Mouse (Mus musculus) thymus, postnatal 36 days (tissue): ENCODE results near the gene Rfx8.
"Not testable (repeated sequence)": the region's sequence is repeated elsewhere in the genome, so short reads cannot be mapped to it uniquely, and the experiment has no call there.

Experiments used
- DNase-seq, 2 experiments: peaks; one replicate each; pipeline ENCODE4 v3.0.0; 2022; ENCODE audit warnings: mixed read lengths in 2 of 2

The Rfx8 gene

DNA sequence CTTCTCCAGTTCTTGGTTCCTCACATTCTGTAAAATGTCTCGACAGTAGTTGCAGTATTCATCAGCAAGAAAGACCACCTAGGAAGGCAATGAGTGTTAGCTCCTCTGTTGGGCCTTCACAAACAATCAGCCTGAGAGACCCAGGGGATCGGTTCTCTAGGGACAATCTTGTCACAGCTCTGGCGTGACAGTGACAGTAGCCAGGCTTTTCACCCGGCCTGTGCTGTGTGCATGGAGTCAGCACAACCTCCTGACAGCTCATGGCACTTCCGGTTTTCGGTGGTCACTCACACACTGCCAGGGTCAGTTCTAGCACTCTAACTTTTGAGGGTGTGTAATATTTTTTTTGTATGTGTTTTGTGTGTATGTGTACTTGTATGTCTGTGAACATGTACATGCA is 32.2 kb downstream of the Rfx8 start:
- DNase-seq: no peak

DNA sequence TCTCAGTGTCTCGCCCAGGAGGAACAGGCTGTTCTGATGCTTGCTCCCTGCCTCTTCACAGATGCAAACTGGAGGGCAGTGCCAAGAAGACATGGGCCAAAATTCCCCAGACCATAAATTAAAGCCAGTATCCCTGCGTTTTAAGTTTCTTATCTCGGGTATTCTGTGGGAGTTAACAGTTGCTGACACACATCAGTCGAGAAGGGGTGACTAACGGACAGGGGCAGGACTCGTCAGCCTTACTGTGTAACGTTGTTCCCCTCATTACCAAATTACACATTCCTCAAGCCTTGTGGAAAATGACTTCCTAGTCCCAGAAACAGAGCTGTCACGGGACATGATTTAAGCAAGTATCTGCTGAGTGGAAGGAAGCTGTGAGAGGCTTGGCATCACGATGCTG is 33.5 kb downstream of the Rfx8 start:
- no peak for DNase-seq

DNA sequence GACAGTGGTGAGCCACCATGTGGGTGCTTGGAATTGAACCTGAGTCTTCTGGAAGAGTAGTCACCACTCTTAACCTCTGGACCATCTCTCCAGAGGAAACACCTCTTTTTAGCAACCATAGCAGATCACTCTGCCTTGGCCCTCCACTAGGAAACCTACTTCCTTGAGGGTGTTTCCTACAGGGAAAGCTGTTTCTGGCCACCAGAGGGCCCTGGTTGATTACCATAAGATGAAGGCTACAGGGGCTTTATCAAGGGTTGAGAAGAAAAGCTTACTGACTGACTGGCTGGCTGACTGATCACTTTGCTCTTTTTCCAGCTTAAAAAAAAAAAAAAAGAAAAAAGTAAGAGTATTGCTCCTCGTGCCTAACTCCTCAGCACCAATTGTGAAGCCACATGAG is 35.0 kb downstream of the Rfx8 start:
- DNase-seq: peak; percentile 76

DNA sequence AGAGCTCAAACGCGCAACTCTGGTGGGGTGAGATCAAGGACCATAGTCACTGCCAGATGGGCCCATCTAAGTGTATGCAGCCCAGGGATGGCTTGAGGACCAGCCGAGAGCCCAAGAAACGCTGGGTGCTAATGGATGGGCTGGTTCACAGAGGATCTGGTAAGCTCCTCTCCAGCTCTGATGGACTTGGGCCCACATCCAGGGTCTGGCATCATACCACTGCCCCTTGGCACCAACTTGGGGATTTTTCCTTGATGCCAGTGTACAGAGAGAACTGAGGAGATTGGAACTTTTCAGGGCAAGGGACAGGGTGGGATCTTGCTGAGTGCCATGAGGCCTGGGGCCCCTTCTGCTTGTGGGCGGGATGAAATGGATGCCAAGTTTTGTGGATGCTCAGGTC is 39.2 kb downstream of the Rfx8 start:
- DNase-seq: no peak

DNA sequence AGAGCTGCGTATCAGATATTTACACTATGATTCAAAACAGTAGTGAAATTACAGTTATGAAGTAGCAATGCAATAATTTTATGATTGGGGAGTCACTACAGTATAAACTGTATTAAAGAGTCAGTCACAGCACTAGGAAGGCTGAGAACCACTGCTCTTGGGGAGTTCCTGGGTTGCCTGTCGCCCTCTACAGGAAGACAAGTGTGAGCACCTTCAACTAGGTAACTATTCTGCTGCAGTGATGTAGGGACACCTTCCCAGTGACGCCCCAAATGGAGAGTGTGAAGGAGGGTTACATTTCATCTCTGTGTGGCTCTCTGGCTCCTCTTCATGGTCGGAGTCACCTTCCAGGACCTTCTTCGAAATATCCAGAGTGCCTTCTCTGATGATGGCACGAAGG is 40.3 kb downstream of the Rfx8 start:
- DNase-seq: no peak

DNA sequence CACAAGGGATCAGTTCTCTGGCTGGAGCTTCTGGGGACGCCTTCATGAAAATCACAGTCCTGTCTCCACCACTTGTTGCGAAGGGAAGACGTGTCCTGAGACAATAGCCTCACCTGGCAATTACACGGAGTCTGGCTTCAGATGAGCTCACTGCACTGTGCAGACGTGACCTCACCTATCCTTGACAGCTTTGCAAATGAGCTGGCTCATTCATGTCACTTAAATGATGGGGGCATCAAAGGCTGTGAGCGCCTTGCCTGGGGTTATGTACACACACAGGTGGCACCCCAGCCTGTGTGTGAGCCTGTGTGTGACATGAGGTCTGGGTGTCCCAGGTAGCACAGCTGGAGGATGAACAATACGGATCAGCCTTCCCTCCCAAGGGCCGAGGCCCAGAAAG is 41.9 kb downstream of the Rfx8 start:
- DNase-seq: no peak

DNA sequence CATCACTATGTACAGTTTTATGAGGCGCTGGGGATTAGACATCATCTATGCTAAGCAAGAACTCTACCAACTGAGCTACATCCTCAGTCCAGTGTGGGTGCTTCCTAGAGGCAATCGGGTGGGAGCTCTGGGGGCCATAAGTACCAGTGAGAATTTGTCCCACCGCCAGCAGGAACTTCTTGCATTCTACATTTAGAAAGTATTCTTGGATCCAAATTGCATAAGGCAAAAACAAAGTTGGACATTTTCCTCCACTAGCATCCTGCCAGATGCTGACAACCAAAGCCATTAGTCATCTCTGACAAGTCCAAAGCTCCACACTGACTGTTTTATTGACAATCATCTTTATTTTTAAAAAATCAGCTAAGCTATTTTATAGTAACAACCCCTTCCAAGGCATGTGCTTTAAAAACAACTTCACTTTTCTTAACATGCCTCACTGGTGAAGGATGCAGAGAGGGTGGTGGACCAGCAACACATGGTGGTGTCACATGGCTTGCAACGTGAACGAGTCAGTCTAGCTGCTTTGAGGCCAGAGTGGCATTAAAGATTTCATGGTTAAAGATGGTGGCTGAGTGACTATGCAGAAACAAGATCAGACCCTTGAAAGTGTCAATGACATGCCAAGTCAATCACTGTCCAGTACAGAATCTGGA is 44.4 kb downstream of the Rfx8 start:
- no peak for DNase-seq

DNA sequence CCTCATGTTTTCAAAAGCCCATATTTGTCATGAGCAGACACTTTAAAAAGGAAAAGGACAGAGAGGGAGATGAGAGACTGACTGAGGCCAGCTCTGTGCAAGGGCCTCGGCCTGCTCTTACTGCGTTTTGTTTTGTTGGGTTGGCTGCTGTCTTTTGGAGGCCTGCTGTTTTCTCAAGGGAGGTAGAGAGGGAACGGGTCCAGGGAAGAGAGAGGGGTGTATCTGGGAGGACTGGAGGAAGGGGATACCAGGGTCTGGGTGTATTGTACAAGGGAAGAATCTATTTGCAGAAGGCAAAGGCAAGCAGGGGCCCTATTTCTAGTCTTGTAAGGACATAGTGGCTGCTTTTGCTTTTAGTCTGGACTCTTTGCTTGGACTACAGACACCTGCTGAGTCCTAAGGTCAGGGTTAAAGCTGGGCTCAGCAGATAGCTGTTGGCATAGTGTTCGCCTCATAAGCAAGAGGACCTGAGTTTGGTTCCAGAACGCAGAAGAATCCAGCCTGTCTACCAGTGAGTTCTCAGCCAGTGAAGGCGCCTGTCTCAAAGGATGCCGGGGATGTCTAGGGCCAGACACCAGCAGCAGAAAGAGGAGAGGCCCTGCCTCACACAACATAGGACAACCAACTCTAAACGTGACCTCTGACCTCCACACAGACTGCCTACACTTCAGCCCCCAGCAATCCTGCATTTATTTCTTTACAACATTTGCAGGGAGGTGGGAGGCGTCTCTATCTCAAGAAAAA is 48.3 kb downstream of the Rfx8 start:
- no peak for DNase-seq

DNA sequence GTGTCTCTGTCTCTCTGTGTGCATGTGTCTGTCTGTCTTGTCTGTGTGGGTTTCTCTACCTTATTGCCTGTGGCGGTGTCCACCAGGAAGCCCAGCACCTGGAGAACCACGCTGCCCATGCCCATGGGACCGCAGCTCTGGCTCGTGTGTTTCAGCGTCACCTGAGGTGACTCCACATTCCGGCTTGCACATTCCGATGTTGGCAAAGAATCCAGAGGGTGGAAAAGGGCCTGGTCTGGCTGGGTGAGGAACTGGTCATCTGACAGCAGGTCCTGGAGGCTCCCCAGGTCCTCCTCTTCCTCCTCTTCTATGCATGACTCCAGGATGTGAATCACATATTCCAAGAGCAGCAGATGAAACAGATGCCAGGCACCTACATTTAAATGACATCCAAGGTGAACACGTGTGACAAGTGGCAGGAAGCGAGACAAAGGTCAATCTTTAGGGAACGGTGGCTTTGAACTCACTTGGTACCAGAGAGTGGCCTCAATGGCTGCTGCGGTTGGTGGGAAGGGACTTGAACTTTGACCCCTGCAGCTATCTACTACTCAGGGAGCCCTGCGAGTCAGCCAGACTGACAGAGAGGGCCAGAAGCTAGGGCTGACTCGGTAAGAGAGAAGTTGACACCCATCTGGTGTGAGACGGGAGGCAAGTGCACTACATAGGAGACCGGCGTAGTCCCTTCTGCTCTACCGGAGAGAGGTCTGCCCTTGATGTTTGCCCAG is 50.4 kb downstream of the Rfx8 start:
- DNase-seq: no peak

DNA sequence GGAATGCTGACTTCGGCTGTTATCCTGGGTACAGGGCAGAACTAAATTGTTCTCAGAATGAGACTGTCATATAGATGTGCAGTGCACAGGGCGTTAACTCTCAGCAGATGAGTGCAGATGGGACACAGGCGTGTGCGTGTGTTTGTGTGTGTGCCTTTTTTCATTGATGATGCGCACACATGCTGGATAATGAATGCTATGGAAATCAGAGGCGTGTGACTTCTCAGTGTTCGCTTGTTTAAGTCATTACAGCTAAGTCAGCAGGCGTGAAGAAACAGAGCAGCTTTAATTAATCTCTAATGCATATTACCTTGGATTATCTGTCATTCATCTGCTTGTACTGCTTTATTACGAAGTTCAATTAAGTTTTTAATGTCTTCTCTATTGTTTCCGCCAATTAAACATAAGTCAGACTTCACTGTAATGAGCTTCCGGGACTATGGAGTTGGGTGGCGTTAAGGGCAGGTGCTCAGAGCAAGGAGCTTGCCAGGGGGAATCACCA is 54.0 kb downstream of the Rfx8 start:
- no peak for DNase-seq

DNA sequence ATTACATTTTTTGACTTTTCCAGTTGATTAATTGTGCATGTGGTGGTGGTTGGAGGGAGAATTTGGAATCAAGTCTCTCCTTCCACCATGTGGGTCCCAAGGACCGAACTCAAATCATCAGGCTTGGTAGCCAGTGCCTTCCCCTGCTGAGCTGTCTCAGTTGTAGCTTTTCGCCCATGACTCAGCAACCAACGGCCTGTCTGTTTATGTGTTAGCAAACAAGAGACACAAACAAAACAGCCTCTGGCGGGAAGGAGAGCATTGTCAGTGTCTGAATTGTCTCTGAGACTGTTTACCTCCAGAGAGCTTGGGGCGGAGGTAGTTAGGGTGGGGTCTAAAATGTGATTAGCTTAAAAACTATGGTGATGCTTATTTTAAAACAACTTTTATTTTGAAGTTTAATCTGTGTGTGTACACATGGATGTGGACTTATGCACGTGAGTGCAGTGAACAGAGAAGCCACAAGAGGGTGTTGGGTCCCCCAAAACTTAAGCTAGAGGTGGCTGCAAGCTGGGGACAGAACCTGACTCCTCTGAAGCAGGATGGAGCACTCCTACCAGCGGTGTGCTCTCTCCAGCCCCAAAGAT is 56.7 kb downstream of the Rfx8 start:
- DNase-seq: no peak

DNA sequence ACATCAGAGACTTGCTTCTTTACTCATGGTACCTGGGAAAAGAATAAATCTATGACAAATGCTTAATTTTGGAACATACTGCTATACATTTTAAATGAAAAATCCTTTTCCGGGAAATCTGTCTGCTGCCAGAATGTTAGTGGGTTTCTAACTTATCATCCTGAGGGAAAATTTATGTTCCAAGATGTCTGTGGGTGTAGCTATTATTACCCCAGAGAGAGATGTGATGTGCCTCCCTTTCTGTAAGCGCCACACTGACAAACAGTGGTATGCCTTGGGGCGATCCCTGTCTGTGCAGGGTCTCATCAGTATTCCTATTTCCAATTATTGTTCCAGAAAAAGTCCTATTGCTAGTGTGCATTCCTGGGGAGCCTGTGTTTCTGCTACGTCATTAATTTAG is 57.7 kb downstream of the Rfx8 start:
- no peak for DNase-seq

DNA sequence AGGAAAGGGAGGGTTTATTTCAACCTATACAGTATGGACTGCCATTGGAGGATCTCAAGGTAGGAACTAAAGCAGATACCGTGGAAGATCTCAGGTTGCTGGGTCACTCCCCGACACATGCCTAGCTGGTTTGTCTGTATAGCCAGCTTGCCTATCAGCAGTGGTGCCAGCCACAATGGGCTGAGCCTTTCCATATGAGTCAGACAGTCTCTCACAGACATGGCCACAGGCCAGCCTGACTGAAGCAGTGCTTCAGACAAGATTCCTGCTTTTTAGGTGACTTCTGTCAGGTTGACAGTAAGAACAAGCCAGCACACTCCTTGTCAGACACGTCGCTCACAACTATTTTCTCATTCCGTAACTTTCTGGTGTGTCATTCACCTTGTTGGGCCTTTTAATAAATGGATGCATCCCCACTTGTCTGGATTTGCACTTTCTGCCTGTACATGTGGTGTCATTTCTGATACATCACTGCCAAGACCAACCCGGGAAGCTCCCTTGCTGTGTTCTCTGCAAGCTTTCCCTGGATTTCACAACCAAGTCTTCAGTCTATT is 63.7 kb downstream of the Rfx8 start:
- DNase-seq: no peak

DNA sequence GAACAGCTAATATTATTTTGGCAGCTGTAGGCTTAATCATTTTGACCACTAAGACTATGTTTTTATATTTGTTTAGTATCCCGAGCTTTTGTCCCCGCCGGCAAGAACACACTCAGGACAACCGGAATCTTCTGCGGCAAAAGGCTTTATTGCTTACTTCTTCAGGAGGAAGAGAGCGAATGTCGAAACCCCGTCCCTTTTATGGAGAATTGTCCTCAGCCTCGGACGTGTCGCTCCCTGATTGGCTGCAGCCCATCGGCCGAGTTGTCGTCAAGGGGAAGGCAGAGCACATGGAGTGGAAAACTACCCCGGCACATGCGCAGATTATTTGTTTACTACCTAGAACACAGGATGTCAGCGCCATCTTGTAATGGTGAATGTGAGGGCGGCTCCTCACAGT is 65.9 kb downstream of the Rfx8 start:
- not testable (repeated sequence) for DNase-seq

DNA sequence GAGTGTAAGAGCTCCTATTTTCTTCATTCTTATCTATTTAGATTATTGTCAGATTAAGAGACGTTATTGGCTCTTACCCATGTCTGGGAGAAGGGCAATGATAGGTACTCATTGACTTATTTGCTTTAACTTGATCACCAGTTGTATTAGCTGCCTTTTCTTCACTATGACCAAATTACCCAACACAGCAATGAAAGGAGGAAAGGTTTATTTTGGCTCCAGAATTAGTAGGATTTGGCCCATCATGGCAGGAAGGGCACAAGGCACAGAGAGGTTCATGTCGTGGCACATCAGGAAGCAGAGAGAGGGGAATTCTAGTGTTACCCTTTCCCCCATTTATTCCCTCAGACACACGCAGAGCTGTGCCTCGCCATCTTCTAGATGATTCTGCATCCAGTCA is 67.8 kb downstream of the Rfx8 start:
- DNase-seq: no peak

DNA sequence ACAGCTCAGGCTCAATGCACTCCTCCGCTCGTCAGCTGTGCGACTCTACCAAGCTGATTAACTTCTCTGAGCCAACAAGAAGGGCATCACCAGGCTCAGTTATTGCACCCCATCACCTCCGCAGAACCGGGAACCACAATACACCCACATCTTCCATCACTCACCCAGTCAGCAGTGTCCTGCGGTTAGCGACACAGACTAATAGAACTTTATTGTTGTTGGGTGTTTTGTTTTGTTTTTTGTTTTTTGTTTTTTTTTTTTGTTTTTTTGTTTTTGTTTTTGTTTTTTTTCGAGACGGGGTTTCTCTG is 69.6 kb downstream of the Rfx8 start, which contains the start of gene Creg2:
Creg2 (minus strand) TSS at position 234 of the 308 bp plus-strand sequence.
- no peak for DNase-seq

DNA sequence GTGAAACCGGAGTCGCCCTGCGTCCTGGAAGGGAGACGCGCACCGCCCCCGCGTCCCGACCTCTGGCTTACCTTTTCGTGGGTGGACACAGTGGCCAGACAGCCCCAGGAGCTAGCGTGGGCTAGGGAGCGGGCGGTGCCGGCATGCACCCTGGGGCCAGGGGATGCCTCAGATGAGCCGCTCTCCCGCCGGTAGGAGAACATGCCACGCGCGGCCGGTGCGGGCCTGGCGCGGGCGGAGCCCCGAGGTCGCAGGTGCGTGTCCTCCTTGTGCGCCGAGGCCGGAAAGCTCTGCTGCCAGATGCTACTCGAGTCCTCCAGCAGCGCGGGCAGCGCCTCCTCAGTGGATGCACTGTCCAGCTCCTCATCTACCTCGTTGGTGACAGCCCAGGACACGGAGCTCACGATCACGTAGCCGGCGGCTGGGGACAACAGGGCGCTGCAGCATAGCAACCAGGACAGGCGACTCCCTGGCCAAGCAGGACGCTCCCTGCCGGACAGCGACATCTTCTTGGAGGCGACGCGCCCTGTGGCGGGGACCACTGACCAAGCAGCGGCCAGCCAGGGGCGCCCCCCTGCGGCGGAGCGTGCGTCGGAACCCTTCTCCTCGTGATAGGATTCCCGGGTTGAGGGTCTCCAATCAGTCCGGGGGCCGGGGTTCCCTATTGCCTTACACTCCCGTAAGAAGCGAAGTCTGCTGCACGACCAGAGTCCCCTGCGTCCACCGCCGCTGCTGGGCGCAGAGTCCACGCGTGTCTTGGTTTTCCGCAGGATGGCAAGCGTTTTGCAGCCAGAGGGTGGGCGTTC is 70.2 kb downstream of the Rfx8 start:
- DNase-seq: peak; percentile 13 to 16

DNA sequence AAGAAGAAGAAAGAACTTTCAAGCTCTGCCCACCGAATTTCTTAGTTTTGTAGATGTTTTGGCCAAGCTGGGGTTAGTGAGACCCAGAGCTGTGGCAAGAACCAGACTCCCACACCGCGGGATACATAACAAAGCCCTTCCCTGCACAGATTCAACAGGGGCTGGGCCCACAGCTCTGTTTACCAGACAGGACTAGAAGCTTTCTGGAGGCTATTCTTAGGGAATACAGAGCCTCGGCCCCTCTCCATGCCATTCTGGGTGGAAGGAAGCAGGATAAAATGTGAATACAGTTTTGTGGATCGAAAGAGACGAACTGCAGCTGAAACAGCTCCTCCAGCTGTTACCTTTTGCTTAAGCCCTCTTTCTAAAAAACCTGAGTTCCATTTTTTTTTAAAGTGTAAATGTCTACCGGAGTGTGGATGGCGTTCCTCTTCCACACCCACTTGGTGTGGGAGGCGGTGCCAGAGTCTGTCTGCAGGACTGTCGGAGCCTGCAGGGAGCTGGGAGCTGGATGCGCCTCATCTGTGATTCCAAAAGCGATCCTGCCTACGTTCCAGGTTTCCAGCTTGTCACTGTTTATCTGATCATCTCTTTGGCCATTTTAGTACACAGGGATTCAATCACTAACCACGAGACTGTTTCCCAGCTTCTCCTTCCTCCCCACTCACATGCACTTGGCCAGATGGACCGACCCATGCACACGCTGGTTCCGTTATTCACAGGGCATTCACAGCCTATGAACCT is 70.9 kb downstream of the Rfx8 start:
- no peak for DNase-seq

DNA sequence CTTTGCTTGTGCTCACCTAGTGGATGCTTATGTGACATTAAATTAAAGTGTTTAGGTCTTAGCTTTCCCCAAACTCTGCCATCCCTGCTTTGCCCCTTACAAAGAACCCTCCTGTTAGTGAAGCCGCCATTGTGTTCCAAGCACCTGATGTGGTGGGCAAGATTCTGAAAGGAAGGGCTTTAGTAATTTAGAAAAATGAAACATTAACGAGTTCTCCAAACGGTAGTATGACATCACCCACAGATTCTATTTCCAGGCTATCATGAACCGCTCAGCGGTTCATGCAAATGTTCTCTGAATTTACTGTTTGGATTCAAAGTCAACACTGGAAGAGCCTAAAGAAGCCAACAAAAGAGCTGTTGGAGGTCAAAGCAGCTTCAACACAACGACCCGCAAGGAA is 72.2 kb downstream of the Rfx8 start:
- DNase-seq: no peak

DNA sequence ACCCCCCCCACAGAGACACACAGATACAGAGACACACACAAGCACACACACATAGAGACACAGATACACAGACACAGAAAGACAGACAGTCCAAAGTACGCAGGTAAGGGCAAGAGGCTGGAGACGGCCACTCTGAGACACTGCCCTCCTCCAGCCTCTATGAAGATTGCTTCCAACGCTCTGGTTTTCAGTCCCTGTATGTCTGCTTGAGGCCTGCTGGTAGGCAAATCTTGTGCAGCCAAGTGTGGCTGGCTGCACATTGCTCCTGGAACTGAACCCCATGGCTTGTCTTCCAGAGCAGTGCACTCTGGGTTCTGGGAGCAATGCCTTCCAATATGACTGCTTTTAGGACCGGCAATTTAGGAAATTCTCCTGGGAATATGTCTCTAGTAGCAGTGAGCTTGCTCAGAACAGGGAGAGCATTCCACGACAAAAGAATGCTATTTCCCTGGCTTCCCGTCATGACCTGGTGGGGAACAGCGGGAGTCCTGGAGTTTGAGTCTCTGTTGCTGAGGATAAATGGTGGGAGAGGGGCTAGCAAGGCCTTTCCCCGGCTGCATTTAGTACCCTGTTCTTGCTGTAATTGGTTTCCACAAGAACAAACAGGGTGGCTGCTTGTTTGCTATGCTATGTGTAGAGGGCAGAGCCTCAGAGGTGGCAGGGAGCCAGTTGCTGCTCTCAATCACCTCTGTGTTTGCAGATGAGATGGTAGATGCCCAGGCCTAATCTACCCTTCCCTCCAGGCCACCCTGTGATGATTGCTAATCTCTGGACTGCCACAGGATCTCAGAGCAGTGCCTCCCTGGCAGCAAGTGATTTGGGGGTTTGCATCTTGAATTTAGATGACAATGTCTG is 74.7 kb downstream of the Rfx8 start:
- no peak for DNase-seq

DNA sequence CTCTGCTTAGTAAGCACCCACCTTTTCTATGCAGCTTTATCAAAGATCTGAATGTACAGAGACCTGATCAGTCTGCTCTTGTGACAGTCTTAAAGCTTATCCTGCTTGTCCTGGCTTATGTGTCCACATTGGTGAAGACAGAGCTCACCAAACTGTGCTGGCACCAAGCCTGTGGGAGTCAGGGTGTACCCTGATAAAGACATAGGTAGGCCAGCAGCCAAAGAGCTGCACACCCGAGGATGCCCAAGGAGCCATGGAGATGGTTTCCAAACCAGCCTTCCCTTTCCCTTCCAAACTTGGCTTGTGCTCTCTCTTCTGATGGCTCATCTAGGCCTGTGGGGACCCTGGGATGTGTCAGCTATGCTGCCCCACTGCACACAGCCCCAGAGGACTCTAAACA is 76.5 kb downstream of the Rfx8 start:
- DNase-seq: no peak
